Mouse (Mus musculus): ENCODE data around the gene Nudt3.
A peak's percentile ranks its signal among the peaks of the same experiment; 100 is the strongest.

Nudt3 gene

GRCm38 (mm10) chr17:27564391-27565162 is 58.7 kb downstream of the Nudt3 start:
- no peak for DNase-seq

- no peak for DNase-seq
These were observed 59.5 kb downstream of the Nudt3 start for GRCm38 (mm10) chr17:27563771-27564244.

- no peak for DNase-seq
These were observed 61.3 kb downstream of the Nudt3 start for GRCm38 (mm10) chr17:27561809-27562526.

GRCm38 (mm10) chr17:27560926-27561480 is 62.3 kb downstream of the Nudt3 start:
- DNase-seq, result no peak

- DNase-seq, result no peak
These were observed 63.7 kb downstream of the Nudt3 start for GRCm38 (mm10) chr17:27559596-27559995.

GRCm38 (mm10) chr17:27558845-27559244 is 64.5 kb downstream of the Nudt3 start:
- DNase-seq, result no peak

GRCm38 (mm10) chr17:27557927-27558661 is 65.2 kb downstream of the Nudt3 start:
- no peak for DNase-seq

- no peak for DNase-seq
These were observed 65.9 kb downstream of the Nudt3 start for GRCm38 (mm10) chr17:27557181-27557926.

- peak; percentile 67 to 79 for DNase-seq
These were observed 66.8 kb downstream of the Nudt3 start, which contains the start of gene Hmga1 for GRCm38 (mm10) chr17:27556315-27557011. Gene Hmga1, plus strand, starts transcription at chr17:27556497.

GRCm38 (mm10) chr17:27555512-27556172 is 67.7 kb downstream of the Nudt3 start:
- DNase-seq, result peak; percentile 62

- no peak for DNase-seq
These were observed 68.2 kb downstream of the Nudt3 start for GRCm38 (mm10) chr17:27555075-27555511.

- no peak for DNase-seq
These were observed 69.0 kb downstream of the Nudt3 start for GRCm38 (mm10) chr17:27554062-27554960.

- peak in 1 of 2 experiments; percentile 43 for DNase-seq
These were observed 70.8 kb downstream of the Nudt3 start for GRCm38 (mm10) chr17:27552215-27553201.

GRCm38 (mm10) chr17:27551393-27551940 is 71.8 kb downstream of the Nudt3 start:
- no peak for DNase-seq

- DNase-seq, result no peak
These were observed 74.1 kb downstream of the Nudt3 start for GRCm38 (mm10) chr17:27549234-27549633.

GRCm38 (mm10) chr17:27547253-27547868 is 75.9 kb downstream of the Nudt3 start:
- peak; percentile 26 to 32 for DNase-seq

GRCm38 (mm10) chr17:27546574-27547085 is 76.7 kb downstream of the Nudt3 start:
- no peak for DNase-seq

Measured in kidney, adult 8-10 months (tissue).